Mouse (Mus musculus): ENCODE measurements around the gene Ccl7. TPM values are rescaled to one million over a fixed set of nuclear protein-coding genes. Genes with fewer than 3 reads are reported as not detected.

Ccl7 gene
- polyA plus RNA-seq (2015; fragmentation: Nextera tagmentation; extraction: Ambion mirVana) = 1.3 and 1.5 TPM in 2 replicates

GRCm38 (mm10) chr11:82045471-82045870 lies at the start of gene Ccl7:
Gene Ccl7 (plus strand): TSS chr11:82045712.
- WGBS = 76% methylated on average over 3 of the region's 3 CpGs
- H3K27ac ChIP-seq = no peak within 1 kb of the TSS
- no peak within 1 kb of the TSS for H3K9ac ChIP-seq
- H3K4me1 ChIP-seq = 0 out of 2 replicates have a peak, but pooled peaks cover 2% of the 10 kb centered on the region
- no peaks in the 10 kb centered on the region for H3K9me3 ChIP-seq
- H3K4me2 ChIP-seq = no peak within 1 kb of the TSS
- H3K4me3 ChIP-seq = no peak within 1 kb of the TSS
- H3K27me3 ChIP-seq = no peaks in the 10 kb centered on the region; the same call in 1 of the 2 replicates
- no peak for ATAC-seq (ENCODE audit: insufficient number of reproducible peaks, insufficient read depth, low FRiP score, low TSS enrichment, low read depth)
- H3K36me3 ChIP-seq = no peaks in the 10 kb centered on the region

DNA sequence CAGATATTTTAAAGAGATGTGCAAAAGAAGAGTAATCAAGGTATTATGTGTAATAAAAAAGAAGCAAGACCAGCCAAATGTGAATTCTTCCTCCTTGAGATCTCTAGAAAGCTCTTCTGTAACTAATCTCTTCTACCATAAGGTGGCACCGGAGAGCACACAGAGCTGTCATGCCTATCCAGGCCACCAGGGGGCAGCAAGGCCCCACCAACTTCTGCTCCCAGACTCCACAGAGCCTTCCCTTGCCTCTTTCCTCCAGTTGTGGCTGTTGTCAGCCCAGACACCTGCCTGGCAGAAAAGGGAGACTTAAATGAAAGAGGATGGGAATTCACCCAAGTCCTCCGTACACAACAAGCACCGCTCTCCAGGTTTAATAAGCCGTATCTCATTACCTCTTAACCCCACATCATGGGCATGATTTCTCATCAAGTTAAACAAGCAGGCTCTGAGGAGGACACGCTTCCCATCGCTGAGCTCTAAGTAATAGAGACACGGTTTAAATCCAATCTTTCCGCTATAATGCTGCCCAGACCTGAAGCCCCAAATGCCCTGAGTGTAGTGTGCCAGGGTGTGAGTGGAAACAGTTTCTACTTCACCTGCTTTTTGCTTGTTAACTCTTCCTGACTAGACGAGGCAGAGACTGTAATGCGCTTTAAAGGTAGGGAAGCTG lies 49.2 kb upstream of the Ccl7 start:
- ATAC-seq (ENCODE audit: insufficient number of reproducible peaks, insufficient read depth, low FRiP score, low TSS enrichment, low read depth) = no peak
- Histone ChIP-seq H3K9me3 (no peaks in the 10 kb centered on the region), H3K4me1 (peaks cover 10% of the 10 kb centered on the region), H3K4me3 (no peak overlapping the region), H3K36me3 (no peaks in the 10 kb centered on the region), H3K9ac (no peak overlapping the region), H3K27ac (no peak overlapping the region), H3K4me2 (no peak overlapping the region), H3K27me3 (peaks cover 14% of the 10 kb centered on the region)
- WGBS = 36% methylated on average over 10 of the region's 10 CpGs

- Histone ChIP-seq H3K27me3 (peaks cover 14% of the 10 kb centered on the region), H3K36me3 (no peaks in the 10 kb centered on the region), H3K27ac (no peak overlapping the region), H3K4me1 (peaks cover 10% of the 10 kb centered on the region), H3K4me2 (no peak overlapping the region), H3K9me3 (no peaks in the 10 kb centered on the region), H3K9ac (no peak overlapping the region), H3K4me3 (no peak overlapping the region)
- 87% methylated on average over 5 of the region's 5 CpGs for WGBS
- no peak for ATAC-seq (ENCODE audit: insufficient number of reproducible peaks, insufficient read depth, low FRiP score, low TSS enrichment, low read depth)
Observed at GRCm38 (mm10) chr11:81997085-81997484, 48.4 kb upstream of the Ccl7 start.

GRCm38 (mm10) chr11:81998646-81999045 lies 46.9 kb upstream of the Ccl7 start:
- no peak overlapping the region for H3K4me2 ChIP-seq
- H3K36me3 ChIP-seq = no peaks in the 10 kb centered on the region
- H3K9ac ChIP-seq = no peak overlapping the region
- no peaks in the 10 kb centered on the region for H3K9me3 ChIP-seq
- H3K4me1 ChIP-seq = peaks cover 10% of the 10 kb centered on the region
- H3K4me3 ChIP-seq = no peak overlapping the region
- 87% methylated on average over 3 of the region's 3 CpGs for WGBS
- ATAC-seq (ENCODE audit: insufficient number of reproducible peaks, insufficient read depth, low FRiP score, low TSS enrichment, low read depth) = no peak
- H3K27me3 ChIP-seq = peaks cover 14% of the 10 kb centered on the region
- H3K27ac ChIP-seq = no peak overlapping the region

GRCm38 (mm10) chr11:81999469-81999868 lies 46.0 kb upstream of the Ccl7 start:
- Histone ChIP-seq H3K4me1 (peaks cover 10% of the 10 kb centered on the region), H3K27ac (no peak overlapping the region), H3K36me3 (no peaks in the 10 kb centered on the region), H3K9ac (no peak overlapping the region), H3K9me3 (no peaks in the 10 kb centered on the region), H3K27me3 (peaks cover 14% of the 10 kb centered on the region), H3K4me2 (no peak overlapping the region), H3K4me3 (no peak overlapping the region)
- no peak for ATAC-seq (ENCODE audit: insufficient number of reproducible peaks, insufficient read depth, low FRiP score, low TSS enrichment, low read depth)
- 83% methylated on average over 4 of the region's 4 CpGs for WGBS

GRCm38 (mm10) chr11:82000581-82000980 lies 44.9 kb upstream of the Ccl7 start:
- ATAC-seq (ENCODE audit: insufficient number of reproducible peaks, insufficient read depth, low FRiP score, low TSS enrichment, low read depth) = no peak
- no peak overlapping the region for H3K9ac ChIP-seq
- WGBS = 13% methylated on average over 5 of the region's 5 CpGs
- no peak overlapping the region for H3K4me2 ChIP-seq
- H3K9me3 ChIP-seq = no peaks in the 10 kb centered on the region
- peaks cover 10% of the 10 kb centered on the region for H3K4me1 ChIP-seq
- peaks cover 14% of the 10 kb centered on the region for H3K27me3 ChIP-seq
- no peak overlapping the region for H3K27ac ChIP-seq
- no peaks in the 10 kb centered on the region for H3K36me3 ChIP-seq
- no peak overlapping the region for H3K4me3 ChIP-seq

- 64% methylated on average over 2 of the region's 2 CpGs for WGBS
- Histone ChIP-seq H3K4me3 (no peak overlapping the region), H3K9me3 (no peaks in the 10 kb centered on the region), H3K27ac (no peak overlapping the region), H3K4me2 (no peak overlapping the region), H3K4me1 (peaks cover 16% of the 10 kb centered on the region; the same call in 1 of the 2 replicates), H3K36me3 (no peaks in the 10 kb centered on the region), H3K9ac (no peak overlapping the region), H3K27me3 (no peaks in the 10 kb centered on the region)
- ATAC-seq (ENCODE audit: insufficient number of reproducible peaks, insufficient read depth, low FRiP score, low TSS enrichment, low read depth) = no peak
Observed at GRCm38 (mm10) chr11:82004810-82005209, 40.7 kb upstream of the Ccl7 start.

DNA sequence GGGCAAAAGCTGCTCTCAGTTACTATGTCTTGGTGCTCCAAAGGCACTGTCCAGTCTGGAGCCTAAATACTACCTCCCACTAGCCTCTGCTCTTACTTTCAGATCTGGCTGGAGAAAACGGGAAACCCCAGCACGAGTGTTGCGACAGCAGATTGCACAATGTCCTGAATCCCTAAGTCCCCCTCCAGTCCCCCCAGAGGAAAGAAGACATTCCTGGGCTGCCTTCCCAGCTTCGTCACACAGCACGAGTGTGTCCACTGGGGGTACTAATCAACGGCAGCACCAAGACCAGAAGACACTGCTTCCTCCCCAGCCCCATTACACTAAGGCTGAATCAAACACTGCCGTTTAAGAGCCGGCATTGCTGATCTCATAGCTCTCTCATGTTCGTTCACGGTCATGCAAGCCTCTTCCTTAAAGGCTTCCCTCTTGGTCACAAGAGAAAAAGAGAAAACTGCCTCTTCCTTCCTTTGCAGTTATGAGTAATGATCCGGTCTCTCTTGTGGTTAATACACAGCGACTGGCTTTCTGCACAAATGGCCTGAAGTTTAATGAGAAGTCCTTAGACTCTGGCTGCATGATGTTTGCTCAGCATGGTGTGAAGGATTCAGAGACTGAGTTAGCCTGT lies 38.6 kb upstream of the Ccl7 start:
- peaks cover 9% of the 10 kb centered on the region; the same call in 1 of the 2 replicates for H3K4me1 ChIP-seq
- no peak overlapping the region for H3K4me3 ChIP-seq
- ATAC-seq (ENCODE audit: insufficient number of reproducible peaks, insufficient read depth, low FRiP score, low TSS enrichment, low read depth) = no peak
- WGBS = 44% methylated on average over 12 of the region's 12 CpGs
- no peaks in the 10 kb centered on the region for H3K36me3 ChIP-seq
- H3K9me3 ChIP-seq = no peaks in the 10 kb centered on the region
- no peaks in the 10 kb centered on the region for H3K27me3 ChIP-seq
- no peak overlapping the region for H3K27ac ChIP-seq
- no peak overlapping the region for H3K4me2 ChIP-seq
- no peak overlapping the region for H3K9ac ChIP-seq

GRCm38 (mm10) chr11:82010115-82010514 lies 35.4 kb upstream of the Ccl7 start:
- WGBS = 90% methylated on average over 3 of the region's 3 CpGs
- no peak overlapping the region for H3K4me3 ChIP-seq
- H3K27me3 ChIP-seq = no peaks in the 10 kb centered on the region
- H3K9ac ChIP-seq = no peak overlapping the region
- H3K4me2 ChIP-seq = no peak overlapping the region
- no peaks in the 10 kb centered on the region for H3K36me3 ChIP-seq
- peaks cover 13% of the 10 kb centered on the region; the same call in 1 of the 2 replicates for H3K4me1 ChIP-seq
- H3K27ac ChIP-seq = no peak overlapping the region
- H3K9me3 ChIP-seq = no peaks in the 10 kb centered on the region
- no peak for ATAC-seq (ENCODE audit: insufficient number of reproducible peaks, insufficient read depth, low FRiP score, low TSS enrichment, low read depth)

DNA sequence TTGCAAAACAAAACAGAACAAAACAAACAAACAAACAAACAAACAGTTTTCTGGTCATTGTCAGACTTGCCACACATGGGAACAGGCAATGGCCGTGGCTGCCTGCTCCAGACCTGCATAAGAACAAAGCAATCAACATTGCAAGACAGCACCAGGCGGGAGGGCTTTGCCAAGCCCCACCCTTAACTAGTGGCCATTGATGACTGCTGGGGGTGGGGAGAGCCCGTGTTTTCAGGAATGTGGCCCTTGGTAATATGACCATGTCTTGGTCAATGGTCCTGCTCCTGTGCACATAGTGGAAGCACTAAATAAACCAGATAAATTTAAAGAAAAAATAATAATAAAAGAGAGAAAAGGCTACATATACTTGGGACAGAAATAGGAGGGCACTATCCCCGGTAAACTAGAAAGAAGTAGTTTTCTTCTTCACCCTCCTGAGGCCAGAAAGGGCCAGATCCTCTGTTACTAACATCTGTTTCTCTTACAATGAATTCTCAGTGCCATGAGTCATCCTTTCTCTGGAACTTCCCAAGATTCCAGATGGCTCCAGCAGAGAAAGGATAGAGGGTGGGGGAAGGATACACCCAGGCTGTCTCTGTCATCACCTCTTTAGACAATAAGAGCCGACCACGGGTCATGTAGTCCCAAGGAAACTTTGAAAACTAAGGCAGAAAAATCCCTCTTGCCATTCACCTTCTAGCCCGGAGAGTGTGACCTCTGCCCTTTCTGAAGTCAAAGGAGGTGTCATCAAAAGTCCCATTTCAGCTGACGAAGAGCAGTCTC lies 33.9 kb upstream of the Ccl7 start:
- Histone ChIP-seq H3K4me2 (no peak overlapping the region), H3K27ac (no peak overlapping the region), H3K4me1 (peaks cover 13% of the 10 kb centered on the region; the same call in 1 of the 2 replicates), H3K27me3 (no peaks in the 10 kb centered on the region), H3K36me3 (no peaks in the 10 kb centered on the region), H3K4me3 (no peak overlapping the region), H3K9ac (no peak overlapping the region), H3K9me3 (no peaks in the 10 kb centered on the region)
- ATAC-seq (ENCODE audit: insufficient number of reproducible peaks, insufficient read depth, low FRiP score, low TSS enrichment, low read depth) = no peak
- WGBS = 49% methylated on average over 8 of the region's 8 CpGs

GRCm38 (mm10) chr11:82013756-82014155 lies 31.8 kb upstream of the Ccl7 start:
- 76% methylated on average over 1 of the region's 1 CpGs for WGBS
- Histone ChIP-seq H3K36me3 (no peaks in the 10 kb centered on the region), H3K27me3 (no peaks in the 10 kb centered on the region), H3K4me1 (peaks cover 7% of the 10 kb centered on the region; the same call in 1 of the 2 replicates), H3K4me3 (no peak overlapping the region), H3K27ac (no peak overlapping the region), H3K9ac (no peak overlapping the region), H3K9me3 (no peaks in the 10 kb centered on the region), H3K4me2 (no peak overlapping the region)
- no peak for ATAC-seq (ENCODE audit: insufficient number of reproducible peaks, insufficient read depth, low FRiP score, low TSS enrichment, low read depth)
